Mouse (Mus musculus) subcutaneous adipose tissue, adult 2 months (tissue): Measurements from ENCODE around the gene Acoxl. TPM values are rescaled to one million over a fixed set of nuclear protein-coding genes. Genes with fewer than 3 reads are reported as not detected.

Source experiments
- polyA plus RNA-seq: library from polyadenylated mRNA; depleted of rRNA; stranded (reverse); fragments of >200 nt; gene quantifications from 2 replicates; pipeline ENCODE4 v1.2.3, GENCODE M21; 2012; ENCODE audit warnings: low replicate concordance; rRNA removed

Acoxl gene
- 0.28 and 2.1 TPM in 2 replicates for polyA plus RNA-seq

DNA sequence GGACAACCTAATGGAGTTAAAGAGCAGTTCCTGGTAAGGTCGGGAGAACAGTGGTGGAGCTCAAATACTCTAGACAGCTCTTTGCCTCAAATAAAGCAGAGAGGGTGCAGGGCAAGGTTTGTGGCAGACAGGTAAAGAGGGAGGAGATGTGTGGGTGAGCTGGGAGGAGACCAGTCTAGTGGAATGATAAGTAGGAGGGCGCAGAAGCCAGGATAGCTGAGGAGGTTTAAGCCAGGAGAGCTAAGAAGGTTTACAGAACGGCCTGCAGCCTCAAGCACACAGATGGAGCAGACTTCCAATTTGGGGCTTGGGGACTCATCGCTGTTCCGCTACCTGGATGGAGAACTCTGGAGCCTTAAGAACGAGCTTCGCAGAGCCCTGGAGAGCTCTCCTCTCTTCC lies at the start of gene Acoxl:
Gene Acoxl, plus strand, starts transcription at position 301 of the 400 bp plus-strand sequence.

DNA sequence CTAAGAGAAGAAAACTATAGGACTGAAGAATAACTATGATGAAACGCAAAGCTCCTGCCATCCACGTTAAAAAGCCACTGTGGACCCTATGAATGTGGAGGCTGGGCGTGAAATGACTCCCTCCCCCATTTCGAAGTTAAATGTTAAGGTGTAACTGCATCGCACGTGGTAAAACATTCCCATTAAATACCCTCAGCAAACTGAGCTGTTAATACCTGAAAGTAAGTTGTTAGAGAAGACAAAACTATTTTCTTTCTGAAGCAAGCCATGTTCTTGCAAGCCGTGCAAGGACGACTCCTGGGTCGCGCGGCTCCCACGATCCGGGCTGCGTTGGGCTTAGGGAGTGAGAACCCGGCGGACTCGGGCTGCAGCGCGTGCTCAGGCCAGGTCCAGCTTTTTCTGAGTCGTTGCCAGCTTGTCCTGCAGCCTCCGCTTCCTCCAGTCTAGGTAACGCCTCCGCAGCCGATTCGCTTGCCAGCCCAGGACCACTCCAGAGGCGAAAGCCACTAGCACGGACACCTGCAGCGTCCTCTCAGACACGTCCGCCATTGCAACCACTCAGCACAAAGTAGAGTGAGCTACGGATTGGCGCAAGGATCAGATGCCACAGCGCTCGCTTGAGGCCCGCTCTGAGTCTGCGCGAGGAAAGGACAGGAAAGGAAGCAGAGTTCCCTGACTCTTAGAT lies 46.6 kb upstream of the Acoxl start, which contains the start of gene Mtln:
Gene Mtln, minus strand, starts transcription at position 570 of the 685 bp plus-strand sequence.

DNA sequence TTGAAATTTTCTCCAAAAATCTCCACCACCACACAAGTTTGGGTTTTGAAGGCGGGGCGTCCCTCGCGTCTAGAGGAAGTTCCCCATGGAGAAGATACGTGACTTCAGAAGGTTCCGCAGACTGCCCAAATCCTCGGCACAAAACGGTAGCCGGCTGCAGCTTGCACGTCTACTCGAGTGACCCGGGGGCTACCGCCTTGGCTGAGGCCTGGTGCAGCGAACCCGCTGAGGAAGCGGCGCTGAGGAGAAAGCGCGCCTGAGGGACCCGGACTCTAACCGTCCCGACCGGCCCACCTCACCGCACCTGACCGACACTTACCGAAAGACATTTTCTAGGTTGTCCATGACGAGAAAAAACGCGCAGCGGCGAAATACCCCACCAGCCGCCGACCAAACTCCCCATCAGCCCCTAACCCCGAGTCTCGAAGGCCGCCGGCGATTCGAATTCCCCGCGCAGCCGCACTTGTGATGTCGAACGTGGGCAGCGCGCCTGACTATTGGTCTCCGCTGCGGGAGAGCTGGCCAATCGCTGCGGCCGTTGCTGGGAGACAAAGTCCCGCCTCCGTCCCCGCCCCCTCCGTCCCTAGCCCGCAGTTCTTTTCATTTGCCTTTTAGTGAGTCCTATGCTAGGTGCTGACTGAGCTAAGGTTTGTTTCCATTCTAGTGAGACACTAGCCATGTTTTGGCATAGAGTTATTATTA lies 7.1 kb upstream of the Acoxl start, which contains the start of gene Bub1:
Gene Bub1, minus strand, starts transcription at position 465 of the 702 bp plus-strand sequence.

DNA sequence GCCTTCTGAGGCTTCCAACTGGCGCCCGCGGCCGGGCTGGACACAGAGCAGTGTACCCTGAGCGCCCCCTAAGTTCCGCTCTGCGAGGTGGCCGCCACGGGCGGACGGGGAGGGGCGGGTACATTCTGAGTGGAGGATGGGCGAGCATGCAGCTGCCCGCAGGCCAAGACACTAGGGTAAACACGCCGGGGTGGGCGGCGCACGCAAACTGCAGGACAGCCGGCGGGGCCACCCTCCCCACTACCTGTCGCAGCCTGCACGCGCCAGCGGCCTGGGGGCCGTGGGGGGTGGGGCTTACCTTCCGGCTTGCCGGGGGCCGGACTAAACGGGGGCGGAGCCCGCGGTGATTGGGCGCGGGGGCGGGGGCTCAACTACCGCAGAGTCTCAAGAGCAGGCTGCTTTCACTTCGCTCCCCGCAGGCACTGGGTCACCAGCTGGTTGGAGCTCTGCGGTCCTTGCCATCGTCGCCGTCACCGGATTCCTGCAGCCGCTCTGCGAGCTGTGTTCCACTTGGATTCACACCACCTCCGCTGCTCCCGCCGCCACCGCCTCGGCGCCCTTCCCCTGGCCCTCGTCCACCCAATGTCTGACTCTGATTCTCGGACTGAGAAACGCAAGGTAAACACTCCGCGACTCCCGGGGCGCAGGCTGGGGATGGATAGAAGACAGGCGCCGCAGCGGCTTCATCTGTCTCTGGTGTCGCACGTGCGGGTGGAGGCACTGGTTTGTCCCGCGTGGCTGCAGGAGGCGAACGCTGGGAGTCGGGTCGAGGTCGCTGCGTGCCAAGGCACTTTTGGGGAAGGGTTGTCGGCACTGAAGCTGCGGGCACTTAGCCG lies 287.2 kb downstream of the Acoxl start, which contains the start of gene Bcl2l11:
Gene Bcl2l11, plus strand, starts transcription at position 404 of the 836 bp plus-strand sequence.

Other genes starting within 250 kb of the Acoxl start
- gene Mal, start 182.2 kb upstream of the Acoxl start, polyA plus RNA-seq = 0.44 and 13.8 TPM in 2 replicates
- gene Mall, start 108.9 kb upstream of the Acoxl start, polyA plus RNA-seq = 13.6 and 28.7 TPM in 2 replicates
- 19.8 and 21.1 TPM in 2 replicates for gene Nphp1, start 50.0 kb upstream of the Acoxl start, polyA plus RNA-seq
- gene Mtln, start 46.4 kb upstream of the Acoxl start, polyA plus RNA-seq = 106 and 174 TPM in 2 replicates
- gene Bub1, start 7.0 kb upstream of the Acoxl start, polyA plus RNA-seq = 0.26 and 2.8 TPM in 2 replicates